Mouse (Mus musculus): ENCODE results near the gene Psmc6. TPM values are rescaled to one million over a fixed set of nuclear protein-coding genes. Genes with fewer than 3 reads are reported as not detected.
A peak's percentile ranks its signal among the peaks of the same experiment; 100 is the strongest.

The Psmc6 gene
- 10 to 100 TPM; 93.0 to 97.0 TPM for total RNA-seq (2021)

DNA sequence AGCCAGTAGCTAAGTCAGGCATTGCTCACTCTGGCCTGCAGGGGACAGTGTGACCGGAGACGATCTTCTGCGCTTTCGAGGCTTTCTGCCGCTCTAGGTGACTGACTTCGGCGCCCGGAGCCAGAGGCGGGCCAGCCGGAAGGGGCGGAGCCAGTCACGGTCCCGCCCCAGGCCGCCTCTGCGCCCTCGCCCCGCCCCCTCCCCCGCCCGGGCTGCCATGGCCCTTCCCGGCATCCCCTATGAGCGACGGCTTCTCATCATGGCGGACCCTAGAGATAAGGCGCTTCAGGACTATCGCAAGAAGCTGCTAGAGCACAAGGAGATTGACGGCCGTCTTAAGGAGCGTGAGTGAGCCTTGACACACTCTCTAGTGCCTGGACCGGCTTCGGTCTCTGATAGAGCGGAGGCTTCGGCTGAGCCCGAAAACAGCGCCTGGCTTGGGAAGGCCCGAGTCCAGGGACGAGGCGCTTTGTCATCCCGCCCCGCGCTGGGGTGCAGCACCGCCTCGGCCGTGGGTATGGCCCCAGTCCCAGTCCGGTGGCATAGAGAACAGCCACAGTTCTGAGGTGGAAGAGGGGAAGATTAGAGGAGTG lies at the start of gene Psmc6:
Psmc6 (plus strand) TSS at position 200 of the 593 bp plus-strand sequence.
- intact Hi-C loops (cut with DNase I) = loop anchor here (1.0 kb wide), 1 partner anchor 11 kb away; the partner anchor contains the start of gene Ero1l
- peak; percentile 91 to 97 for DNase-seq (ENCODE audit: low spot score in 2 of 2)

DNA sequence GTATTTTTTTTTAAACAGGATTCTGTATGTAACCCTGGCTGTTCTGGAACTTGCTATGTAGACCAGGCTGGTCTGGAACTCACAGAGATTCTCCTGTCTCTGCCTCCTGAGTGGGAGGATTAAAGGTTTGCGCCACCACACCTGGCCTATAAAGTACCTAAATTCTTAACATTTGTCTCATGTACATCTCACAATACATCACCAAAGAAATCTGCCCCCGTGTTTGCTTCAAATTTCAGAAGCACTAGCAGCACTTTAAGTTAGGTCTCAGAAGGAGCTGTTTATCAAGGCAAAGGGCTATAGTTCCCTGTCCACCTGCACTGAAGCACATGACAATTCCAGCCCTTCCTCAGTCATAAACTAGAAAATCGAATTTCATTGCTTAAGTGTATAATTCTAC lies 47.5 kb upstream of the Psmc6 start:
- DNase-seq (ENCODE audit: low spot score in 2 of 2) = no peak
- intact Hi-C loops (cut with DNase I) = no loop called here

DNA sequence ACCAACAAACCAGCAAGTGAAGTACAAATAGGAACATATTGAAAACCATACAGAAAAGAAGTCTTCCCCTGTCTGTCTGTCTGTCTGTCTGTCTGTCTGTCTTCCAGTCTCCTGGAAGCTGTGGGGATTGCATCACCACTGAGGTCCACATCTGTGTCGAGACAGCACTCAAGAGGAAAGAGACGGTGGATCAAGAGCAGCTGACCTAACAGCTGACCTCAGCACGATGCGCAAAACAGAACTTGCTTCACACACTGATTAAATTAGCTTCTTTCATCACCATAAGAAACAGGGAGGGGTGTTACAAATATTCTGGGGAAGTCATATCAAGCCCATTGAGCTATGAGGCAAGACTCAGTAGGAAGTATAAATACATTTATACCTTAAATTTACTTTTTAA lies 38.0 kb upstream of the Psmc6 start:
- no peak for DNase-seq (ENCODE audit: low spot score in 2 of 2)
- intact Hi-C loops (cut with DNase I) = no loop called here

DNA sequence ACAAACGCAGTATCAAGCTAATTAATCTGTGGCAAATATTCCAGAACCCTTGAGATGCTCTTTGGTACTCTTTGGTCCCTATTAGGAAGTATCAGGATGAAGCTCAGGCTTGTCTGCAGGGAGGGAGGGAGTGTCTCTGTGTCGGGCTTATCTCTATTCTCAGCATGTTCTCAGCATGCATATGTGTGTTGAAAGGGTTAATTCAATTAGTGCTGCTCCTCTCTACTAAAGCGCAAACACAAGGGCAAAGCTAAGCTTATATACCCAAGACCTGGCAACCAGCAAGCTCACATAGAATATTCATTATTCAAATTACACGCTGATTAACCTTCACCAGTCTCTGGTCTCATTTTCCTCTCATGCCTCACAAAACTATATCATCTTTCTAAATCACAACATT lies 25.6 kb upstream of the Psmc6 start:
- intact Hi-C loops (cut with DNase I) = no loop called here

DNA sequence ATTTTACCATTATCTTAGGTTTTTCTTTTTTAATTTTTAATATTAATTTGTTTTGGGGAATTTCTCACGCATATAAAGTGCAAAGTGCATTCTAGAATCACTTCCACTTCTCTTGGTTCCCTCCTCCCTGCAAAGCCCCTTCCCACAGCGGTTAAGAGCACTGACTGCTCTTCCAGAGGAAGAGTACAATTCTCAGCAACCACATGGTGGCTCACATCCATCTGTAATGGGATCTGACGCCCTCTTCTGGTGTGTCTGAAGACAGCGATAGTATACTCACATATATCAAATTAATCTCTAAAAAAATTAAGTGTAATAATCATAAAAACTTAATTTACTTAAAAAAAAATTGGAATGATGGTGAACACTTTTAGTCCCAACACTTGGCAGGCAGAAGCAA lies 25.2 kb upstream of the Psmc6 start:
- no peak for DNase-seq (ENCODE audit: low spot score in 2 of 2)
- intact Hi-C loops (cut with DNase I) = no loop called here

More for the DNA sequence above, 25.6 kb upstream of the Psmc6 start:
- no peak for DNase-seq (ENCODE audit: low spot score in 2 of 2)

DNA sequence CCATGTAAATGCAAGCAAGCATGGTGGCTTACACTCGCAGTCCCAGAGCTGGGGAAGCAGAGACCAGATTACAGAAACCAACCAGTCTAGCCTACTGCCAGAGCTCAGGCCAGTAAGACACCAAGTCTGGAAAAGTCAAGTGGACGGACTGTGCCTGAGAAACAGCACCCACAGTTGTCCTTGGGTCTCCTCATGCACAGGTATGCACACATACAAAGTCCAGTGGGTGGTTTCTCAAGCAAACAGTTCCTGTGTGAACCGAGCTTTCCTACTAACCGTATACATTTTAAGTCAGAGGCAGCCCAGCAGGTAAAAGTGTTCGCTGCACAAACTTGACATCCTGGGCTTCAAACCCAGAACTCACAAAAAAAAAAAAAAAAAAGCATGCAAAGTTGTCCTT lies 23.7 kb upstream of the Psmc6 start:
- intact Hi-C loops (cut with DNase I) = no loop called here

DNA sequence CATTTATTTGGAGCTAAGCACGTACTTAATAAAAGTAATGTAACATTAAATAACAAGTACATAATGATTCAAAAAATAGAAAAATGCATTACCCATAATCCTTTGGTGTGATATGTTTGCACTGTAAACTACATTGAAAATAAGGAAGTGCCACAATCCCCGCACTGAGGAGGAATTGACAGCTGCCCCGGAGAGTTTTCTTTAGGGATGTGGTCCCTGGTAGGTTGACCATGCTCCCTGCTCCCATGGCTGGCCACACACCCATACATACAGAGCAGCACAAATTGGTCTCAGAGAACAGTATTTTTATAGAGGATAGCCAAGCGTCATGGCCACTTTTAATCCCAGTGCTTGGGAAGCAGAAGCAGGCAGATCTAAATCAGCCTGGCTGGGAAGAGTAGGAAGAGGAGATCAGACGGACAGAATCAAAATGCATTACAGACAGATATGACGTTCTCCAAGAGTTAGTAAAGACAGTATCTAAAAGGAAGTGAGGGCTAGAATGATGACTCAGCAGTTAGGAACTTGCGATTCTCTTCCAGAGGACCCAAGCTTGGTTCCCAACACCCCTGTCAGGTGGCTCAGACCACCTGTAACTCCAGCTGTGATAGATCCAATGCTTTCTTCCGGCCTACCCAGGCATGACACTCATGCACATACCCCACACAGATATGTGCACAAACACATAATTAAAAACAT lies 21.8 kb upstream of the Psmc6 start:
- intact Hi-C loops (cut with DNase I) = no loop called here

More for the DNA sequence above, 23.7 kb upstream of the Psmc6 start:
- DNase-seq (ENCODE audit: low spot score in 2 of 2) = no peak

DNA sequence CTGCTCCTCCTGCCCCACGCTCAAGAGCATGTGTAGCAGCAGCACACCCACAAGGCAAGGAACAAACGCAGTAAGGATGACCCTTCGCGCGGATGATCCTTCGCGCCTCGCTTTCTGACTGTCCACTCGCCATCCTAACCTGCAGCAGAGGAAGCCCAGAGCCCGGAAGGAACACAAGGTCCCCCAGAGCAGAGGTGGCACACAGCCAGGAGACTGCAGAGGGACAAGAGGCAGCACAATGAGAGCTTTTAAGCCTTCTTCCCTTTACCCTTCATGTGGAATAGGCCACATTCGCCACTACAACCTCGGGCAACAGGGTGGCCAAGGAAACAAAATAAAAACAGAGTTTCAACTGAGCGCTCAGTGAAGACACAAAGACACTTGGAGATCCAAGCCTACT lies 19.9 kb upstream of the Psmc6 start:
- intact Hi-C loops (cut with DNase I) = no loop called here
- no peak for DNase-seq (ENCODE audit: low spot score in 2 of 2)

More for the DNA sequence above, 21.8 kb upstream of the Psmc6 start:
- DNase-seq (ENCODE audit: low spot score in 2 of 2) = no peak

DNA sequence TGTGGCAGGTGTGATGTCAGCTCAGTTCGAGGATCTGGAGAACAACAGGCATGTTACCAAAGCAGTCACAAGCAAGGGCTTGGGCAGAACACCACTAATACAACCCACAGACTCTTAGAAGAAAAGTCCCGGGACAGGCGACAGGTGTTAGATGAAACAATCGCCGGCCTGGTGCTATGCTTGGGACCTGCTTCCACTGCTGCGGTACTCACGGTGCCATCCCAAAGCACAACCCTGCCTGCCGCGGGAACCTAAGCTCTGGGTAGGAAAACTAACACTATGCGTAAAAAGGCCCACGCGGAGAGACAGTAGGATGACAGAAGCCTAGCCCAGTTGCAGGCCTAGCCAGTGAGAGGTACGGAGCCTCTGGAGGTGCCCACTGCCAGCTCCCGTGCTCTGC lies 19.5 kb upstream of the Psmc6 start:
- intact Hi-C loops (cut with DNase I) = no loop called here
- DNase-seq (ENCODE audit: low spot score in 2 of 2) = no peak

DNA sequence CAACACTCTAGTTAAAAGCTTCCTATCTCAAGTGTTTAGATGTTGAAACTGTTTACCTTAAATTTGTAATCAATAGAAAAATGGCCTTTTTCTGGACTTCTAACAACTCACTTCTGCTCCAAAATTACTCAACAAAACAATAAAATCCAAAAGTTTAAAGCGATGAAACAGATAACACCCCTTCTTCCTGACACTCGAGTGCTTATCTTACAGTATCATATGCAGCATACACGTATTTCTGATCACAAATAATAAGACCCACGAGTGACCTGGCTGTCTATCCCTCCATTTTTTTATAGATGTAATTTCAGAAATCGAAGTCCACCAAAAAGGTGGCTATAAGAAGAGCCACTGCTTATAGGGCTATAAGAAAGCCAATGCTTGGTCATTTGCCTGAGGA lies 12.7 kb upstream of the Psmc6 start:
- intact Hi-C loops (cut with DNase I) = loop anchor here (5.0 kb wide), 1 partner anchor 100 kb away; the partner anchor contains the start of gene Gpr137c
- DNase-seq (ENCODE audit: low spot score in 2 of 2) = no peak

DNA sequence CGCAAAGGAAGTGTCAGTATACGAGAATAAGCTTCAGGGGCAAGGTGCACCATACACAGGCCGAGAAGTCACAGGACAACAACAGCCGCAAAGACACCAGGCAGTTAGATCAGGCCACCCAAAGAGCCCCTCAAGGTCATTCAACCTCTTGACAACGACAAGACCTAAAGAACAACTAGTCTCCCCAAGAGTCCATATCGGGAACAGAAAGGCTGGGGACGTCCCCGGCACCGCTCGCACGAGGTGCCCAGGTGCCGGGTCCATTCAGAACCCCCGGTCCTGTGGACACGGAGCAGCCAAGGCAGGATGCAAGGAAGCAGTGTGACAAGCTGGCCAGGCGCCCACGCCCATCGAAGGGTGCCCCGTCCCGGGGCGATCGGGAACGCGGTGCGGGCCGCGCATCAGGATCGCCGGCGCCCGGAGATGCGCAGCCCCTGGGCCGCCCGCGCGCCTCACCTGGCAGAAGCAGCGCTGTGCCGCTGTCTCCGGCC lies 11.6 kb upstream of the Psmc6 start:
- DNase-seq (ENCODE audit: low spot score in 2 of 2) = peak in 1 of 2 experiments; percentile 37
- intact Hi-C loops (cut with DNase I) = loop anchor here (1.0 to 5.0 kb wide), 2 partner anchors 11 to 101 kb away; partner anchors contain the start of genes Gpr137c and Psmc6

DNA sequence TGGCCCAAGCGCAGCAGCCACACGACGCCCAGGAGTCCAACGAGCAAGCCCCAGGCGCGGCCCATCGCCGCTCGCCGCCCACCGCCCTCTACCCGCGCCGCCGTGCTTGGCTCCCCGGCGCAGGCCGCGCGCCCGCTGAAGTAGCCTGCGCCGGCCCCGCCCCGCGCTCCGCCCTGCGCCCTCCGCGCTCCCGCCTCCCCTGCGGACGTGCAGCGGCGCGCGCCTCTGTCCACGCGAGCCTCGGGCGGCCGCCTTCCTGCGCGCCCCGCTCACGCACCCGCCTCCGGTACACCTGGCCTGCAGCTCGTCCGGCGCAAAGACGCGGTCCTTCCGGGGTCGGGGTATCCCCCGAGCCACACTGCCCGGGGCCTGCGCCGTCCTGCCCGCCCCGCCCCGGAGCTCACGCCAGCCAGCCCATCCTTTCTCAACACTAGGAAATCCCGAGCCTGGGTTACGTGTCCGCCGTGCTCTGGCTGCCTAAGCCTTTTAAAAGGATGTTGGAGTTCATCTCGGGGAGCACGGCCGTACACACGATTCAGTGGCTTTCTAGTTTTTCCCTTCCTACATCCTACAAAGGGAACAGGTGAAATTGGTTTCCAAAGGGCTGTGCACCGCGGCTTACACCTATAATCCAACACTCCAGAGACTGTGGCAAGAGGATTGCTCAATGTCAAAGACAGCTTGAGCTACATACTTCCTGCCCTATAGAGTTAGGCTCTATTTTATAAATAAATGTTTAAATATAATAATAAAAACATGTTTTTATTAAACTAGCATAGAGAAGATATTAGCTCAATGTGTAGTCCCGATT lies 11.0 kb upstream of the Psmc6 start, which contains the start of gene Ero1l:
Ero1l (minus strand) TSS at position 346 of the 811 bp plus-strand sequence.
- intact Hi-C loops (cut with DNase I) = loop anchor here (1.0 to 5.0 kb wide), 2 partner anchors 11 to 101 kb away; partner anchors contain the start of genes Gpr137c and Psmc6
- peak; percentile 88 for DNase-seq (ENCODE audit: low spot score in 2 of 2)

DNA sequence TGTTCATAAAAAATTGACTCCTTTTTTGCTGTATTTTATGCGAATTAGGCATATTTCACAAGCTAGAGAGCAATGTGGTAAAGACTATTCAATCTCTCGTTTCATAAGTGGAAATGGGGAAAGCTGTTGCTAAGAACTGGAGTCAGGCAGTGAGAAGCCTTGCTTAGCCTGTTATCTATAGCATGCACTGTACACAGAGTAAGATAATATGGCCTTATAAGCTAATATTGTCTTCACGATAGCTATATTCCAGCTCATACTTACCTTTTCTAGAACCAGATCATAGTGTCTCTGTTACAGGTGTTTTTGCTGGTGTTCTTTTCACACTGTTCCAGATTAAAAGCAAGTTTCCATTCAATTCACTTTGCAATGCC lies 10.4 kb upstream of the Psmc6 start:
- no peak for DNase-seq (ENCODE audit: low spot score in 2 of 2)
- intact Hi-C loops (cut with DNase I) = loop anchor here (5.0 kb wide), 1 partner anchor 102 kb away; the partner anchor contains the start of gene Gpr137c

DNA sequence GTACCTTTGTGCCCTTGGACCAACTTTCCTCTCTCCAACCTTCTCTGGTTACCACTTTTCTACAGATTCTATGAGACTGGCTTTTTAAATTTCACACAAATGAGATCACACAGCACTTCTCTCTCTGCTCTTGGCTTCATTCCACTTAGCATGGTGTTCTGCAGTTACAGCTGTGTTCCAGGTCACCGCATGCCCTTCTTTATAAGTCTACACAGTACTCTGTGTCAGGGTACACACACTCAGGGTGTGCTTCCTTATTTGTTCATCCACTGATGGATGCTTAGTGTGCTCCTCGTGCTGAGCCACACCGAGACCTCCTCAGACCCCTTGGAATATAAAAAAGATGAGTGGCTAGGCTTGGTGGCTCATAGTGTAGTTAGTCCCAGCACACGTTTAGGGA lies 9.5 kb upstream of the Psmc6 start:
- DNase-seq (ENCODE audit: low spot score in 2 of 2) = no peak
- intact Hi-C loops (cut with DNase I) = no loop called here

DNA sequence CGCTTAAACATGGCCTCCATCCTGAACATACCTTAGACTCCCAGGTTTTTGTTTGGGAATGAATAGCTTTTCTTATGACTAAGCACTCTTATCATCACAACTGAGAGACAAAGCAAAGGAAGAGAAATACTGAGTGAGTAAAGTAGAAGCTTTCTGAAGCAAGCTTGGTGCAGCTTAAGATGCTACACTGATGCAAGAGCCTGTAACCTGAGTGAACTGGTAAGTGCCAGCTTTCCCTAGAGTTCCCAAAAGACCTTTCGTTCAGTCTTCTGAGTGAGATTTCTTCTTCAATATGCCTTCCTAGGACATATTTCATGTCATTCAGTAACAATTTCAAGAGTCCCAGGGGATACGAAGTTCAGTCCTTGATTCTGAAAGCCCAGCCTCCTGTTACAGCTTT lies 8.5 kb upstream of the Psmc6 start:
- no peak for DNase-seq (ENCODE audit: low spot score in 2 of 2)
- intact Hi-C loops (cut with DNase I) = no loop called here

DNA sequence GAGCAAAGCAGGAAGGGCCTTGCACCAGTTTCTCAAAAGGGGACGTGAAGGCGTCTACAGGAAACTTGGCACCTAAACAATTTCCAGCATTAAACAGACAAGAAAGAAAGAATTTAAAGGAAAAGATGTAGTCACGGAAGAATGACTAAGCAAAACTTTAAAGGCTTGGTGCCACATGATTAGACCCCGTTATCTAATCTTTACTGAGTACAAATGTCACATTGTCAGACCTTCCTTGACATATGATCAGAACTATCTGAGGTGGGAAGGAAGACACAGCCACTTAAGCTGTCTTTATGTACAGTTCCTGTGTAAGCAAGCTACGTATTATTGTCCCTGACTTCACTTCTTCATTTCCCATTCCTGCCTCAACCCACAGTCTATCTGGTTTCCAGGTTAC lies 8.0 kb upstream of the Psmc6 start:
- intact Hi-C loops (cut with DNase I) = no loop called here
- DNase-seq (ENCODE audit: low spot score in 2 of 2) = peak in 1 of 2 experiments; percentile 57

DNA sequence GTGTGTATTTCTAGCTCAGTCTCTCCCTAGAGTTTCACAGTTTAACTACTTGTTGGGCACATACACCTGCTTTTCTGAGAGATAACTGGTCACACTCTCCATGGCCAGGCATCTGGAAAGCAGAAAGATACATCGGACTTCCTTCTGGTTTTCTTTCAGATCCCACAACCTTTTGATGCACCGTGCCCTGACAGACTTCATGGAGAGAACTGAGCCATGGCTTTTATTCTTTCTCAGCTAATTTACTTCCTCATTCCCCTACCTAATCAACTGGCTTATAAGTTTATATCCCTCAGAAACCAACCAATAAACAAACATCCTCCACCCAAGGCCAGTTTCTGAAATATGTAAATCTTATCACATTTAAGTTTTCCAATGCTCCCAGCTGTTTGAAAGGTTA lies 7.1 kb upstream of the Psmc6 start:
- DNase-seq (ENCODE audit: low spot score in 2 of 2) = no peak
- intact Hi-C loops (cut with DNase I) = no loop called here

DNA sequence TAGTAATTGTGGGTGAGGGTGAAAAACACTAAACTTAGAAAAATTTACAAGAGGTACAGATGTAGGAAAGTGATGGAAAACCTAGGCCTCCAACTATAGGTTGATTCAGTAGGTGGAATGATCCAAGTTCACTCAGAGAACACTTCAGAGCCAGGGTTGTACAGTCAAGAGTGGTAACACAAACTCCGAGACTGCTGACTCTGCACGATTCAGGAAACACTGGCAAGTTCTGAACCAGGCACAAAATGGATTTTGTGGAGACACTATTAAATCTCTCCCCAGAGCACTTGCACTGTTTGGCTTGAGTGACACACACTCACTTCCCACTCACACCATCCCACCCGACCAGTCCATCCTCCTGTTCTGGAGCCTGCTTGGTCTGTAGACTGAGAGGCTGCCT lies 6.3 kb upstream of the Psmc6 start:
- intact Hi-C loops (cut with DNase I) = no loop called here
- DNase-seq (ENCODE audit: low spot score in 2 of 2) = no peak

DNA sequence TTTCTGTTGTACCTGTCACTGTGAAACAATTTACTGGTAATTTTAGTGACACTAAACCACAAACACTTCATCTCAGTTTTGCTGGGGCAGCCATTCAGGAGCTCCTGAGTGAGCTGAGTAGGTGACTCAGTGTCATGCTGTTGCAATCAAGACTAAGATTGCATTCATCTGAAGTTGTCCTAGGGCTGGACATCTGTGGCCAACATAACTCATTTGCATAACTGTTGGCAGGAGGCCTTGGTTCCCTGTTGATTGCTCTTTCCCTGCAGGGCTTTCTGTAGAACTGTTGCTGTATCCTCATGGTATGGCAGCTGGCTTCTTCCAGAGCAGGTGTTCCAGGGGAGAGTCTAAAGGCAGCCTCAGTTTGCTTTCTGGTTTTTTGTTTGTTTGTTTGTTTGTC lies 4.1 kb upstream of the Psmc6 start:
- peak in 1 of 2 experiments; percentile 21 for DNase-seq (ENCODE audit: low spot score in 2 of 2)
- intact Hi-C loops (cut with DNase I) = no loop called here

DNA sequence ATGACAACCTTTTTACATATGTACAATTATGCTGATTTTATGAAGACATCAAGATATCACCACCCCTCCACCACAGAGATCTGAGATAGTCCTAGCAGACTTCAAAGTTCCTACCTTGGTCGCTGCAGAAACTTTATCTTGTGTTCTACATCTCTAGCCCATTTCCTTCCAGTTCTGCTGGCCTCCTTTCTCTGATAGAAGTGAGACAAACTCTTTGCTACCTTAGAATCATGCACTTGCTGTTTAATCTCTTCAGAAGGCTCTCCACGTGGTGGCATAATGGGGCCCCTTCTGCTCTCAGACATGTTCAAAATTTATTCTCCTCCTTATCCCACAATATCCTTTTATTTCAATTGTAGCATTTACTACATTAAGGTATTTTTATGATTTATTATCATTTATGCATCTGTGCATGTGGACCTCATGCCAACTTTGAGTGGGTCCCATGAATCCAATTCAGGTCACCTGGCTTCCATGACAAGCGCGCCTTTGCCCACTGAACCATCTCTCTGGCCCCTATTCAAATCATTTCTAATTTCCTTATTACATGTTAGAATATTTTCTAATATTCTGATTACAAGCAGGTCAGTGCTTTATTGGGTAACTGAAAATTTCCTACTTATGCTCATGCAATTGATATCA lies 1.4 kb upstream of the Psmc6 start:
- intact Hi-C loops (cut with DNase I) = no loop called here
- no peak for DNase-seq (ENCODE audit: low spot score in 2 of 2)
